Mouse (Mus musculus) CH12.LX (cell line): ENCODE results near the gene Ap2a2. TPM values are rescaled to one million over a fixed set of nuclear protein-coding genes. Genes with fewer than 3 reads are reported as not detected.

Experiments
- DNase-seq: peaks from one replicate; pipeline ENCODE4 v3.0.0-alpha.2; 2013; ENCODE audit errors: extremely low read depth
- H3K27ac ChIP-seq: 2 replicates; pipeline ENCODE4 v1.5.1; 2012; ENCODE audit warnings: low read depth, mild to moderate bottlenecking, control low read depth, moderate library complexity; ENCODE audit not compliant: insufficient read depth
- H3K27me3 ChIP-seq: replicated peaks from 2 replicates; pipeline ENCODE3; 2012; ENCODE audit warnings: inconsistent platforms
- H3K36me3 ChIP-seq, 2 experiments: replicated peaks in 1 of 2; 2 replicates each; pipeline versions ENCODE3 to v1.6.1; 2012; ENCODE audit warnings: inconsistent platforms in 1 of 2, low read length in 1 of 2, mild to moderate bottlenecking in 1 of 2, mixed read lengths in 1 of 2, moderate library complexity in 1 of 2; ENCODE audit not compliant: control insufficient read depth in 1 of 2, insufficient read depth in 1 of 2
- H3K4me1 ChIP-seq, 2 experiments: 2 replicates each; pipeline ENCODE4 v1.6.1; 2012; ENCODE audit warnings: inconsistent platforms in 1 of 2, moderate library complexity in 1 of 2; ENCODE audit not compliant: insufficient read depth in 2 of 2, control insufficient read depth in 1 of 2
- H3K4me2 ChIP-seq: 2 replicates; pipeline ENCODE4 v1.6.1; 2012; ENCODE audit warnings: low read depth, mild to moderate bottlenecking, control low read depth; ENCODE audit not compliant: poor library complexity, insufficient read depth, severe bottlenecking
- H3K4me3 ChIP-seq, 3 experiments: fragments of 150-350 bp in 1 of 3; sonication (generic) in 1 of 3; replicated peaks in 1 of 3; 2 replicates each; pipeline versions ENCODE3 to v1.5.1; 2011 to 2012; ENCODE audit warnings: low read depth in 2 of 3, low read length in 2 of 3, mild to moderate bottlenecking in 2 of 3, moderate library complexity in 2 of 3, control low read depth in 1 of 3, improper control_type of control experiment in 1 of 3, inconsistent platforms in 1 of 3, mixed read lengths in 1 of 3; ENCODE audit not compliant: poor library complexity in 1 of 3
- H3K79me2 ChIP-seq: replicated peaks from 2 replicates; pipeline ENCODE4 v1.6.1; 2012; ENCODE audit warnings: mild to moderate bottlenecking, moderate library complexity; ENCODE audit not compliant: control insufficient read depth, poor library complexity, insufficient read depth, severe bottlenecking; ENCODE audit errors: extremely low read depth
- H3K9ac ChIP-seq: 2 replicates; pipeline ENCODE4 v1.6.1; 2012; ENCODE audit warnings: low read depth, mild to moderate bottlenecking, control low read depth, moderate library complexity; ENCODE audit not compliant: insufficient read depth
- H3K9me3 ChIP-seq: replicated peaks from 2 replicates; pipeline ENCODE3; 2012; ENCODE audit warnings: low read length, inconsistent platforms, mixed read lengths
- CHD1 ChIP-seq: IDR thresholded peaks from 2 replicates; pipeline ENCODE4 v1.6.1; 2012; ENCODE audit warnings: low read depth, low read length, improper control_type of control experiment, inconsistent platforms
- CTCF ChIP-seq, 2 experiments: IDR thresholded peaks in 1 of 2; conservative IDR thresholded peaks in 1 of 2; 2 replicates each; pipeline ENCODE4 v1.5.1; 2011 to 2012; ENCODE audit warnings: low read depth in 2 of 2, low read length in 2 of 2, improper control_type of control experiment in 1 of 2, inconsistent platforms in 1 of 2, mild to moderate bottlenecking in 1 of 2, moderate library complexity in 1 of 2
- EP300 ChIP-seq: IDR thresholded peaks from 2 replicates; pipeline ENCODE4 v1.6.1; 2011; ENCODE audit warnings: low read length, improper control_type of control experiment
- ETS1 ChIP-seq: conservative IDR thresholded peaks from 2 replicates; pipeline ENCODE4 v1.6.1; 2012; ENCODE audit warnings: low read depth, mild to moderate bottlenecking, inconsistent platforms, low read length, improper control_type of control experiment, moderate library complexity
- GABPA ChIP-seq: IDR thresholded peaks from 2 replicates; pipeline ENCODE4 v1.6.1; 2012; ENCODE audit warnings: low read depth, low read length, improper control_type of control experiment, inconsistent platforms; ENCODE audit not compliant: insufficient replicate concordance
- HCFC1 ChIP-seq: IDR thresholded peaks from 2 replicates; pipeline ENCODE4 v1.6.1; 2012; ENCODE audit warnings: low read depth, mild to moderate bottlenecking, inconsistent platforms, low read length, improper control_type of control experiment
- IRF4 ChIP-seq: IDR thresholded peaks from 2 replicates; pipeline ENCODE4 v1.6.1; 2014; ENCODE audit warnings: low read depth, mild to moderate bottlenecking, inconsistent platforms, low read length, improper control_type of control experiment
- MAFK ChIP-seq: IDR thresholded peaks from 2 replicates; pipeline ENCODE4 v1.6.1; 2011; ENCODE audit warnings: low read length, improper control_type of control experiment; ENCODE audit not compliant: insufficient replicate concordance
- MAX ChIP-seq: IDR thresholded peaks from 2 replicates; pipeline ENCODE4 v1.6.1; 2011; ENCODE audit warnings: low read length, improper control_type of control experiment
- MAZ ChIP-seq: IDR thresholded peaks from 2 replicates; pipeline ENCODE4 v1.6.1; 2012; ENCODE audit warnings: low read depth, mild to moderate bottlenecking, inconsistent platforms, low read length, improper control_type of control experiment, moderate library complexity
- MXI1 ChIP-seq: IDR thresholded peaks from 2 replicates; pipeline ENCODE4 v1.6.1; 2011; ENCODE audit warnings: mild to moderate bottlenecking, low read depth, low read length, improper control_type of control experiment
- MYC ChIP-seq: IDR thresholded peaks from 2 replicates; pipeline ENCODE4 v1.6.1; 2011; ENCODE audit warnings: low read depth, mild to moderate bottlenecking, improper control_type of control experiment, low read length
- NELFE ChIP-seq: IDR thresholded peaks from 2 replicates; pipeline ENCODE4 v1.6.1; 2011; ENCODE audit warnings: low read depth, low read length, improper control_type of control experiment
- NRF1 ChIP-seq: IDR thresholded peaks from 2 replicates; pipeline ENCODE4 v1.6.1; 2014; ENCODE audit warnings: low read depth, mild to moderate bottlenecking, inconsistent platforms, low read length, improper control_type of control experiment, moderate library complexity
- PAX5 ChIP-seq: IDR thresholded peaks from 2 replicates; pipeline ENCODE4 v1.6.1; 2012; ENCODE audit warnings: low read length, inconsistent platforms, mixed read lengths
- POLR2A ChIP-seq: IDR thresholded peaks from 2 replicates; pipeline ENCODE4 v1.6.1; 2011; ENCODE audit warnings: low read depth, mild to moderate bottlenecking, improper control_type of control experiment, low read length
- POLR2AphosphoS2 ChIP-seq: IDR thresholded peaks from 2 replicates; pipeline ENCODE4 v1.6.1; 2011; ENCODE audit warnings: low read depth, low read length, improper control_type of control experiment
- RAD21 ChIP-seq: IDR thresholded peaks from 2 replicates; pipeline ENCODE4 v1.6.1; 2011; ENCODE audit warnings: low read depth, mild to moderate bottlenecking, low read length, improper control_type of control experiment, moderate library complexity
- RCOR1 ChIP-seq: conservative IDR thresholded peaks from 2 replicates; pipeline ENCODE4 v1.6.1; 2012; ENCODE audit warnings: low read depth, mild to moderate bottlenecking, inconsistent platforms, low read length, improper control_type of control experiment
- TBP ChIP-seq: conservative IDR thresholded peaks from 2 replicates; pipeline ENCODE4 v1.6.1; 2011; ENCODE audit warnings: low read depth, low read length, improper control_type of control experiment
- TCF12 ChIP-seq: IDR thresholded peaks from 2 replicates; pipeline ENCODE4 v1.6.1; 2014; ENCODE audit warnings: low read depth, mild to moderate bottlenecking, inconsistent platforms, low read length, improper control_type of control experiment
- UBTF ChIP-seq: IDR thresholded peaks from 2 replicates; pipeline ENCODE4 v1.6.1; 2012; ENCODE audit warnings: low read depth, mild to moderate bottlenecking, inconsistent platforms, low read length, improper control_type of control experiment, moderate library complexity
- USF2 ChIP-seq: conservative IDR thresholded peaks from 2 replicates; pipeline ENCODE4 v1.6.1; 2011; ENCODE audit warnings: low read depth, low read length, improper control_type of control experiment
- ZKSCAN1 ChIP-seq: IDR thresholded peaks from 2 replicates; pipeline ENCODE4 v1.6.1; 2012; ENCODE audit warnings: low read depth, inconsistent platforms, low read length, improper control_type of control experiment, borderline replicate concordance
- ZNF384 ChIP-seq: IDR thresholded peaks from 2 replicates; pipeline ENCODE4 v1.6.1; 2012; ENCODE audit warnings: low read depth, low read length, improper control_type of control experiment, inconsistent platforms
- dilution Hi-C: fragments of 300-500 bp; cut with MboI; formaldehyde crosslinking; loops from 2 replicates; pipeline ENCODE4 v1.14.3; 2020; ENCODE audit warnings: low sequenced_read_pairs; ENCODE audit not compliant: extremely low pct_unique_long_range_greater_than_20kb, extremely low pct_ligation_motif_present
- in situ Hi-C: fragments of 300-500 bp; cut with MboI; formaldehyde crosslinking; loops from 3 replicates; pipeline ENCODE4 v1.14.3; 2019; ENCODE audit warnings: low sequenced_read_pairs, low pct_ligation_motif_present, low pct_unique_long_range_greater_than_20kb, mixed read lengths
- polyA plus RNA-seq: library from polyadenylated mRNA; unstranded; fragments of >175 nt; gene quantifications from 2 replicates; pipeline ENCODE4 v1.2.1, GENCODE M21; 2012; ENCODE audit warnings: low read depth; ENCODE audit not compliant: insufficient read length
- total RNA-seq, 2 experiments: library from RNA; depleted of rRNA; stranded (reverse); fragments of 300-350 nt in 1 of 2; fragments of >200 nt in 1 of 2; gene quantifications; 2 replicates each; pipeline ENCODE4 v1.2.3; 2012 to 2014

Ap2a2 gene
- total and polyA plus RNA-seq, 3 experiments = 30.0 to 50.7 (median 43.1) TPM

DNA sequence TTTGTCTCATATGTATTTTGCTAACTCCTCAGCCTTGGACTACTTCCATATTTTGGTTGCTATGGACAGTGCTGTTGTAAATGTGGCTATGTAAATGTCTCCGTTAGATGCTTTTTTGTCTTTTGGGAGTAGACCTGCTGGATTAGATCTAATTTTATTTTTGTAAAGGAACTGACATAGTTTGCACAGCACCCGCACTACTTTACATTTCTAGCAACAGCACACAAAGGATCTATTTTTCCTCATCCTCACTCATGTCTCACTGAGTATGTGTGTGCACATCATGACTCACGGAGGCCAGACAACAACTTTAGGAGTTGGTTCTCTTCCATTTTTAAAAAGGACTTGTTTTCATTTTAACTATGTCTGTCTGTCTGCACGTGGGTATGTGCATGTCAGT is 45.7 kb downstream of the Ap2a2 start:
- Histone ChIP-seq H3K27me3 (no peaks in the 10 kb centered on the region), H3K9ac (no peak overlapping the region), H3K27ac (no peak overlapping the region), H3K79me2 (no peaks in the 10 kb centered on the region), H3K9me3 (no peaks in the 10 kb centered on the region), H3K36me3 (peaks cover 48 to 88% of the 10 kb centered on the region in 2 experiments), H3K4me2 (no peak overlapping the region), H3K4me1 (no peaks in the 10 kb centered on the region), H3K4me3 (no peak overlapping the region)
- no peak for TF ChIP-seq TCF12
- TF ChIP-seq RCOR1 = no peak
- TF ChIP-seq MYC = no peak
- TF ChIP-seq EP300 = no peak
- TF ChIP-seq ZKSCAN1 = no peak
- TF ChIP-seq RAD21 = no peak
- TF ChIP-seq POLR2A = no peak
- no peak for TF ChIP-seq CHD1
- no peak for TF ChIP-seq MAZ
- TF ChIP-seq IRF4 = no peak
- TF ChIP-seq MAX = no peak
- TF ChIP-seq ETS1 = no peak
- no peak for TF ChIP-seq POLR2AphosphoS2
- no peak for TF ChIP-seq NRF1
- no peak for TF ChIP-seq CTCF (conservative IDR thresholded peaks at IDR 0.05 in 1 of 2, IDR thresholded peaks at IDR 0.05 in 1 of 2; ENCODE audit: low read depth in 2 of 2, low read length in 2 of 2)
- no peak for TF ChIP-seq MXI1
- no peak for TF ChIP-seq USF2
- no peak for TF ChIP-seq MAFK
- in situ Hi-C loops = no loop called here
- dilution Hi-C loops = no loop called here
- no peak for DNase-seq

- H3K27ac ChIP-seq = no peak overlapping the region
- H3K4me1 ChIP-seq = no peaks in the 10 kb centered on the region
- H3K9me3 ChIP-seq = no peaks in the 10 kb centered on the region
- no peaks in the 10 kb centered on the region for H3K27me3 ChIP-seq
- H3K36me3 ChIP-seq = peaks cover 54 to 91% of the 10 kb centered on the region in 2 experiments
- no peak for DNase-seq
- no peak for TF ChIP-seq UBTF
- TF ChIP-seq RCOR1 = no peak
- no peak for TF ChIP-seq POLR2AphosphoS2
- no peak for TF ChIP-seq NELFE
- TF ChIP-seq MAZ = no peak
- TF ChIP-seq TBP = no peak
- TF ChIP-seq MAX = no peak
- no peak for TF ChIP-seq CHD1
- no peak for TF ChIP-seq USF2
- no peak for TF ChIP-seq GABPA
- no peak for TF ChIP-seq POLR2A
- TF ChIP-seq MXI1 = no peak
- no peak for TF ChIP-seq PAX5
- TF ChIP-seq EP300 = no peak
- no peak for TF ChIP-seq HCFC1
- no peak for TF ChIP-seq ZNF384
- no peak for TF ChIP-seq MYC
- no peak for TF ChIP-seq NRF1
- H3K9ac ChIP-seq = no peak overlapping the region
- H3K4me2 ChIP-seq = no peak overlapping the region
- in situ Hi-C loops (no loop called here), dilution Hi-C loops (no loop called here)
- no peak overlapping the region for H3K4me3 ChIP-seq
- H3K79me2 ChIP-seq = no peaks in the 10 kb centered on the region
Measured at GRCm38 (mm10) chr7:141609719-141610514, 47.9 kb downstream of the Ap2a2 start.
